Mouse (Mus musculus): ENCODE measurements around the gene Gucy2g. TPM values are rescaled to one million over a fixed set of nuclear protein-coding genes. Genes with fewer than 3 reads are reported as not detected.

The Gucy2g gene
- polyA plus RNA-seq, 1 experiment, result not detected

DNA sequence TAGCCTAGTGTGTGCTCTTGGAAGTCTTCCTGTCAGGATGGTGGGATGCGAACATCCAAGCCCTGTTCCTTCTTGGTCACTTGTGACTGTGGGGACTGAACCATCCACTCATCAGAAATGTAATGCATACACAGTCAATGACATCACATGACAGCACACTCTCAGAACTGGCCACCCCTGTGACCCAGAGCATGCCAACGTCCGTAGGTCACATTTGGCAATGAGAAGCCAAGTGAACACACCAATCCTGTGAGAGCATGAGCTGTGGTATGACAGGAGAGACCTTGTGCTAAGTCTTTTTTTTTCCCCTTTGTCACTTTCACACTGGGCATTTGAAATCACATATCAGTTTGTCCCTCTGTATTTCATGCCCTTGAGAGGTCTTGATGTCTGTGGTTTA lies 45.5 kb downstream of the Gucy2g start:
- Histone ChIP-seq H3K27me3 (ENCODE audit: control insufficient read depth) (no peaks in the 10 kb centered on the region), H3K9me3 (ENCODE audit: control insufficient read depth, low read length) (no peaks in the 10 kb centered on the region), H3K36me3 (ENCODE audit: control insufficient read depth) (no peaks in the 10 kb centered on the region), H3K4me1 (ENCODE audit: control insufficient read depth) (no peaks in the 10 kb centered on the region), H3K4me3 (replicated peaks) (no peak overlapping the region)
- no peak for TF ChIP-seq TAL1 (IDR thresholded peaks at IDR 0.05; ENCODE audit: low read length)
- TF ChIP-seq GATA1 (IDR thresholded peaks at IDR 0.05; ENCODE audit: low read length), result no peak

GRCm38 (mm10) chr19:55194520-55195170 lies 46.4 kb downstream of the Gucy2g start:
- H3K9me3 ChIP-seq (ENCODE audit: control insufficient read depth, low read length), result no peaks in the 10 kb centered on the region
- no peaks in the 10 kb centered on the region for H3K36me3 ChIP-seq (ENCODE audit: control insufficient read depth)
- H3K4me1 ChIP-seq (ENCODE audit: control insufficient read depth), result no peaks in the 10 kb centered on the region
- no peaks in the 10 kb centered on the region for H3K27me3 ChIP-seq (ENCODE audit: control insufficient read depth)
- no peak for TF ChIP-seq TAL1 (IDR thresholded peaks at IDR 0.05; ENCODE audit: low read length)
- no peak for TF ChIP-seq GATA1 (IDR thresholded peaks at IDR 0.05; ENCODE audit: low read length)
- no peak overlapping the region for H3K4me3 ChIP-seq (replicated peaks)

- Histone ChIP-seq H3K27me3 (ENCODE audit: control insufficient read depth) (no peaks in the 10 kb centered on the region), H3K36me3 (ENCODE audit: control insufficient read depth) (no peaks in the 10 kb centered on the region), H3K4me3 (replicated peaks) (no peak overlapping the region), H3K4me1 (ENCODE audit: control insufficient read depth) (no peaks in the 10 kb centered on the region), H3K9me3 (ENCODE audit: control insufficient read depth, low read length) (no peaks in the 10 kb centered on the region)
- no peak for TF ChIP-seq GATA1 (IDR thresholded peaks at IDR 0.05; ENCODE audit: low read length)
- no peak for TF ChIP-seq TAL1 (IDR thresholded peaks at IDR 0.05; ENCODE audit: low read length)
Observed at GRCm38 (mm10) chr19:55193717-55194394, 47.2 kb downstream of the Gucy2g start.

DNA sequence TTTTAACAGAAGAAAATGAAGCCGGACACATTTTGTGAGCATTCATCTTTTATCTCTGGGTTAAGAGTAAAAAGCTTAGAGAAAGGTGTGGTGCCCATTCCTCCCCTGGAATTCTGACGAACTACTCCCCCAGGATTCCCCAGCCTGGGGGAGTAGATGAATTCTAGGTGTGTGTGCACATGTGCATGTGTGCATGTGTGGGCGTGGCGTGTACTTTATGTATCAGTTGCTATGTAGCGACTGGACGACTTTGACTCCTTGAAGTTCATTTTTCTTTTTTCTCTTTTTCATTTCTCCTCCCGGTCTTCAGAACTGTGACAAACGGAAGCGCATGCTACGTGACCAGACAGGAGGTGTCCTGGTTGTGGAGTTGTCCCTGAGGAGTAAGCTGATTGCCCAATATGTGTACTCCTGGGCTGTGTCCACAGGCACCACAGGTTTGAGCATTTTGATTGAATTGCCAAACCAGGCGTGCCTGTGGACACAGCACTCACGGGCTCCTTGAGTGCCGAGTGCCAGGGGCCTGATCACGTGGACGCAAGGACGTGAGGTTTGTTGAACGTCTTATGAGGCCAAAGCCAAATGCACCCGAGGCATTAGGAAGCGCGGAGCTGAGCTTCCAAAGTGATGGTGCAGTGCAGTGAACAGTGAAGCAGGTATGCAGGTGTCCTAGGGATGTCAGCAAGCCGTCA lies 48.6 kb downstream of the Gucy2g start:
- H3K36me3 ChIP-seq (ENCODE audit: control insufficient read depth), result no peaks in the 10 kb centered on the region
- no peaks in the 10 kb centered on the region for H3K27me3 ChIP-seq (ENCODE audit: control insufficient read depth)
- H3K4me3 ChIP-seq (replicated peaks), result no peak overlapping the region
- no peaks in the 10 kb centered on the region for H3K9me3 ChIP-seq (ENCODE audit: control insufficient read depth, low read length)
- TF ChIP-seq TAL1 (IDR thresholded peaks at IDR 0.05; ENCODE audit: low read length), result no peak
- no peak for TF ChIP-seq GATA1 (IDR thresholded peaks at IDR 0.05; ENCODE audit: low read length)
- no peaks in the 10 kb centered on the region for H3K4me1 ChIP-seq (ENCODE audit: control insufficient read depth)

- Histone ChIP-seq H3K4me1 (ENCODE audit: control insufficient read depth) (no peaks in the 10 kb centered on the region), H3K4me3 (replicated peaks) (no peak overlapping the region), H3K36me3 (ENCODE audit: control insufficient read depth) (no peaks in the 10 kb centered on the region), H3K27me3 (ENCODE audit: control insufficient read depth) (no peaks in the 10 kb centered on the region), H3K9me3 (ENCODE audit: control insufficient read depth, low read length) (no peaks in the 10 kb centered on the region)
- TF ChIP-seq GATA1 (IDR thresholded peaks at IDR 0.05; ENCODE audit: low read length) (no peak), TAL1 (IDR thresholded peaks at IDR 0.05; ENCODE audit: low read length) (no peak)
Observed at GRCm38 (mm10) chr19:55191596-55191995, 49.4 kb downstream of the Gucy2g start.

GRCm38 (mm10) chr19:55190065-55190464 lies 51.0 kb downstream of the Gucy2g start:
- no peaks in the 10 kb centered on the region for H3K36me3 ChIP-seq (ENCODE audit: control insufficient read depth)
- H3K9me3 ChIP-seq (ENCODE audit: control insufficient read depth, low read length), result no peaks in the 10 kb centered on the region
- H3K4me1 ChIP-seq (ENCODE audit: control insufficient read depth), result no peaks in the 10 kb centered on the region
- H3K27me3 ChIP-seq (ENCODE audit: control insufficient read depth), result no peaks in the 10 kb centered on the region
- H3K4me3 ChIP-seq (replicated peaks), result no peak overlapping the region
- TF ChIP-seq TAL1 (IDR thresholded peaks at IDR 0.05; ENCODE audit: low read length) (no peak), GATA1 (IDR thresholded peaks at IDR 0.05; ENCODE audit: low read length) (no peak)

- Histone ChIP-seq H3K4me1 (ENCODE audit: control insufficient read depth) (no peaks in the 10 kb centered on the region), H3K36me3 (ENCODE audit: control insufficient read depth) (no peaks in the 10 kb centered on the region), H3K4me3 (replicated peaks) (no peak overlapping the region), H3K27me3 (ENCODE audit: control insufficient read depth) (no peaks in the 10 kb centered on the region), H3K9me3 (ENCODE audit: control insufficient read depth, low read length) (no peaks in the 10 kb centered on the region)
- TF ChIP-seq TAL1 (IDR thresholded peaks at IDR 0.05; ENCODE audit: low read length) (no peak), GATA1 (IDR thresholded peaks at IDR 0.05; ENCODE audit: low read length) (no peak)
Observed at GRCm38 (mm10) chr19:55185651-55186050, 55.4 kb downstream of the Gucy2g start.

DNA sequence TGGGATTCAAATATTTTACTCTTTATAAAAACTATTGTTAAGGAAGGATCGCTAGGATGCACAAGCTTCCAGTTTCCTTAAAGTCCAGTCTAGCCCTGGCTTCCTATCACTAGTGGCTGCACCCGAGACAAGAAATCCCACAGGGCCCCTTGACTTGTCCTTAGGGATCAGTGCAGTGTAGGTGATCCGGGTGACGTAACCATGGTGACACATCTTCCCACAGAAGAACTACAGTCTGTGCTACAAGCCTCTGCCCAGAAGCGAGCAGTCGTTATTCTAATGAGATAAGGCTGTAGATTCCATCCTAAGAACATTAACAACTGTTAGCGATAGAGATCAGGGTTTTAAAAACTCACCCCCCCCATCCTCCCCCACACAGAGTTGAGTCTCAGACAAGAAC lies 56.0 kb downstream of the Gucy2g start:
- no peak for TF ChIP-seq TAL1 (IDR thresholded peaks at IDR 0.05; ENCODE audit: low read length)
- no peak for TF ChIP-seq GATA1 (IDR thresholded peaks at IDR 0.05; ENCODE audit: low read length)
- Histone ChIP-seq H3K4me1 (ENCODE audit: control insufficient read depth) (no peaks in the 10 kb centered on the region), H3K4me3 (replicated peaks) (no peak overlapping the region), H3K36me3 (ENCODE audit: control insufficient read depth) (no peaks in the 10 kb centered on the region), H3K27me3 (ENCODE audit: control insufficient read depth) (no peaks in the 10 kb centered on the region), H3K9me3 (ENCODE audit: control insufficient read depth, low read length) (no peaks in the 10 kb centered on the region)

GRCm38 (mm10) chr19:55184442-55184841 lies 56.6 kb downstream of the Gucy2g start:
- H3K4me1 ChIP-seq (ENCODE audit: control insufficient read depth), result no peaks in the 10 kb centered on the region

More at GRCm38 (mm10) chr19:55184442-55184841, 56.6 kb downstream of the Gucy2g start:
- no peak overlapping the region for H3K4me3 ChIP-seq (replicated peaks)
- H3K36me3 ChIP-seq (ENCODE audit: control insufficient read depth), result no peaks in the 10 kb centered on the region
- TF ChIP-seq TAL1 (IDR thresholded peaks at IDR 0.05; ENCODE audit: low read length), result no peak
- TF ChIP-seq GATA1 (IDR thresholded peaks at IDR 0.05; ENCODE audit: low read length), result no peak
- no peaks in the 10 kb centered on the region for H3K27me3 ChIP-seq (ENCODE audit: control insufficient read depth)
- H3K9me3 ChIP-seq (ENCODE audit: control insufficient read depth, low read length), result no peaks in the 10 kb centered on the region

Data from erythroblast, embryonic 14.5 days (primary cell).